Mouse (Mus musculus): ENCODE measurements at regions not wholly inside any gene's neighbourhood (a gene's known extent, or its start where the extent isn't known, plus 50 kb on each side); places are given as distances from the start of the nearest gene placed in this dataset.

DNA sequence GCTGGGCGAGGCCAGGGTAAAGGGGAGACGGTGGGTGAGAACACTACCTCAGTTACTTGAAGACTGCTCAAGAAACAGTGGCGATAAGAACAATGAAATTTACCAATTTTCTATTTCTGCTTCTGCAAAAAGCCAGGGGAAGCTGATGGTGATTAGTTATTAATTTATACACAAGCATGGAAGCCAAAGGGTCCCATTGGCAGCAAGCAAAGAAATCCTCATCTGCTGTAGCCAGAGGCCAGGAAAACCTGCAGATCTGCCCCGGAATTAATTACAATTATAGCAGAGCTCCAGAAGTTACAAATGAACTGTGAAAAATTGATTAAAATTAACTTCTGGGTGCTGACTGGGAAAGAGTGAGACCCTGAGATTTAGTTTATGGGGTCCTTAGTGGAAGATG, 506.2 kb upstream of the Rgma start:
- DNase-seq (ENCODE audit: extremely low read depth, low read depth, low spot score), result no peak

DNA sequence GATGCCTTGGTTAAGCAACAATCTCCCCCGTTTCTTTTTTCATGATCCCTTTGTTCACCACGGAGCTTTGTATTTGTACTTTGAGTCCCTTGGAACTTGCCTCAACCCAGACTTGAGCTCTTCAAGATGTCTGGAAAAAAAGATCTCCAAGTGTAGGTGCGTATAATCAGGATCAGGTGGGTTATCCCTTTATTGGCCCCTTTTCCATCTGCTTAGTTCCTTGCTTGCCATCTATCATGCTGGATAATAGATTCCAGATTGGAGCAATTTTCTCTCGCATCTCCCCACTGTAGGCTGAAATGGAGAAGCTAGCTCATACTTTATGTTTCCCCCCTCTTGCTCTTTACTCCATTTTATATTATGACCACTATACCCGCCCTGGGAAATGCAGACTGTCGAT, 474.5 kb upstream of the Rgma start:
- DNase-seq (ENCODE audit: extremely low read depth, low read depth, low spot score), result no peak

- no peak for DNase-seq (ENCODE audit: extremely low read depth, low read depth, low spot score)
These were observed 469.4 kb upstream of the Rgma start for GRCm38 (mm10) chr7:72905891-72906290.

DNA sequence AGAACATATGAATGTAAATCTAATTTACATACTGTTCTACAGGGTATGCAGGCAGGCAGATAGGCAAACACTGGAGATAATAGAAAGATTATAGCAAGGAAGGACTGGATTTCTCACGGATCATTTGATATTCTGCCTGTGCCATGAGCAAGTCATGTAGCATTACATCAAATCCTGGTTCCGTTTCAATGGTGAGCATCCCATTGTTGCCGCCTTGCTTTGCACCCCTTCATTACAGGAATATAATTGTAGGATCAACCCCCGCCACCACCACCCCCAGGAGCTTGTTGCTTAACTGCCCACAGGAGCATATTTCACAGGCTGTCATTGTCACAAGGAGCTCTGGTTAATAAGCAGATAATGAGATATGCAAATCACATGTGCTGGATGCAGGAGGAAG, 468.8 kb upstream of the Rgma start:
- DNase-seq (ENCODE audit: extremely low read depth, low read depth, low spot score), result no peak

DNA sequence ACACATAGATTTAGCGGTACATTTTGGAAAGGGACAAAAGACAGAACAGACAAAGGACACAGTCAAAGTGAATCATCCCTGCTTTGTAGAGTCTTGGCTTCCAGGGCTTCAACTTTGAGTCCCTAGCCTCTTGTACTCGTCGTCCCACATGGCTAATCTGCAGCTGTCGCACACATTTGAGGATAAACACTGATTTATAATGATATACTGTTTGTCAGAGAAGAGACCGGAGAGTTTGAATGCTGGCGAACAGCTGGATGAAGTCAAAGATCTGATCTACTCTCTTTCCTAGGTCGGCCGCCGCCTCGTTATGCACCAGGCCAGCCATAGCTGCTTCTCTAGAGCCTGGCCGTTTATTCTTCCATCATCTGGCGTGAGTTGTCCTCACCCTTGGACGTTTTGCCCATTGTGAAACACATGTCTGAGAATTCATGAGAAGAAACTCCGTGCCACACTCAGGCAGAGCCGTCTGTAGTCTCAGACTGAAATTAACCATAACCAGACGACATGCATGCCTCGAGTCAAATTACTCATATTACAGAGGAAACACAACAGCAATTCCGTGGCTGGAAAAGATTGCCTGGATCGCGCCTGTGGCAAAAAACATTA, 448.4 kb upstream of the Rgma start:
- DNase-seq (ENCODE audit: extremely low read depth, low read depth, low spot score), result no peak

GRCm38 (mm10) chr7:72938842-72939241, 436.5 kb upstream of the Rgma start:
- DNase-seq (ENCODE audit: extremely low read depth, low read depth, low spot score), result no peak

- no peak for DNase-seq (ENCODE audit: extremely low read depth, low read depth, low spot score)
These were observed 427.8 kb upstream of the Rgma start for GRCm38 (mm10) chr7:72947531-72947930.

GRCm38 (mm10) chr7:72948026-72948425, 427.3 kb upstream of the Rgma start:
- no peak for DNase-seq (ENCODE audit: extremely low read depth, low read depth, low spot score)

- no peak for DNase-seq (ENCODE audit: extremely low read depth, low read depth, low spot score)
These were observed 426.6 kb upstream of the Rgma start for GRCm38 (mm10) chr7:72948666-72949065.

GRCm38 (mm10) chr7:72949886-72950285, 425.4 kb upstream of the Rgma start:
- DNase-seq (ENCODE audit: extremely low read depth, low read depth, low spot score), result no peak

DNA sequence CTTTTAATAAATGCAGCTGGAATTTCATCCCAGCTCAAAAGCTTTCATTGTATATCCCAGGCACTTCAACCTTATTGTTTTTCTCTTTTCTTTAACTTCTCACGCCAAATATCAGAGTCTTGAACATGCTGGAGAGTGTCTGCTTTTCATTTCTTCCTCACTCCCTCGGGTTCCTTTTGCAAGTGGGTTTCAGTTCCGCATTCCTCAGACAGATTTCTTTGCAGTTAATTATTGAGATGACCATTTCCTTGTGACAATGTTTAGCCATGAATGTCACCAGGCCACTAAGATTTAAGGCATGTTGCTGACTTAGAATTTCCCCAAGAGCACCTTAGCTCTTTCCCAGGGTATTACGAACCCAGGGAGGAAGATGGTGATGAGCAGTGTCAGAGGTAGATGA, 417.6 kb upstream of the Rgma start:
- no peak for DNase-seq (ENCODE audit: extremely low read depth, low read depth, low spot score)

DNA sequence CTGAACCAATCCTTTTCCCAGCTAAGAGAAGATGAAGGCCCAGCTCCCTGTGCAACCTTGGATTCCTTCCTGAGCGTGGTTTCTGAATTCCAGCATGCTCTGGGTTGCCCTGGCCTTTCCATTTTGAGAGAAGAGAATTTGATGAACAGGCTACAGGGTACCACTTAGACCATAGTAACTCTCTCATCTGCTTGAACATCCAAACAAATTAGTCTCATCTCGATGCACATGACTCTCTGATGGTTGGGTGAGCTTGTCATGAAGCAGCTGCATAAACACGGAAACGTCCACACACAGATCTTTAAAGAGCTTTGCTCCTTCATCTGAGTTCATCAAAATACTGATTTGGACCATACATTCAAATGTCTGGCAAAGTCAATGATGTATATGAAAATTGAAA, 414.0 kb upstream of the Rgma start:
- no peak for DNase-seq (ENCODE audit: extremely low read depth, low read depth, low spot score)

DNA sequence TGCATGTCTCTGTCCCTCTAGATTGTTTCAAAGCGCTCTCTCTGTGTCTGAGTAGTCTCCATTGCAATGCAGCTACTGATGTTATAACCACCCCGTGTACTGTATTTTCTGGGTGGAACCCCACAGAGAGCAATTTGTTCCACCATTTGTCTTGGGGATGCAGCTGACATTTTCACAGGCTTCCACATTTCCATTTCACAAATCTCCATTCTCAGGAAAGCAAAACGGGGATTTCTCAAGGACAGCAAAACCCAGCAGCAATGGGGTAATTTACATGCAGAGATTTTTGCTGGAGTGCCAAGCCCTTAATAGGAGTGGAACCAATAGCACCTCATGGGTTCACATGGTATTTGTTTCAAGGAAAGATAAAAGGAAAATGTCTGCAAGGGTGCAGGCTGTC, 412.5 kb upstream of the Rgma start:
- no peak for DNase-seq (ENCODE audit: extremely low read depth, low read depth, low spot score)

GRCm38 (mm10) chr7:72963908-72964307, 411.4 kb upstream of the Rgma start:
- no peak for DNase-seq (ENCODE audit: extremely low read depth, low read depth, low spot score)

DNA sequence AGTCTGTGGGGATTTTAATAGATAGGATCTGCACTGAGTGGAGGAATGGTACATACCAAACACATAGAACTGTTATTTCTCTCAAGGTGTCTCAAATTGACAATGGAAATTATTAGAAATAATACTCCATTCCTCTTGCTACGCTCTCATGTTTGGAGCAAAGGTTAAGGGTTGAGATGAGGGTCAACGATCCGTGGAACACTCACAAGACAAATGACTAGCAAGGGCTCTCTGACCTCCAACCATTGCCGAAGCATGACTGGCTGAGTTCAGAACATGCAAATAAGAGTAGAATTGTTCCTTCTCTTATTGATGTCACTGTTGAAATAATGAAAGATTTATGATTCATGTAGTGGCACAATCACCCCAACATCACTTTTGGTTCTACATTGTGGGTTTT, 407.1 kb upstream of the Rgma start:
- DNase-seq (ENCODE audit: extremely low read depth, low read depth, low spot score), result no peak

DNA sequence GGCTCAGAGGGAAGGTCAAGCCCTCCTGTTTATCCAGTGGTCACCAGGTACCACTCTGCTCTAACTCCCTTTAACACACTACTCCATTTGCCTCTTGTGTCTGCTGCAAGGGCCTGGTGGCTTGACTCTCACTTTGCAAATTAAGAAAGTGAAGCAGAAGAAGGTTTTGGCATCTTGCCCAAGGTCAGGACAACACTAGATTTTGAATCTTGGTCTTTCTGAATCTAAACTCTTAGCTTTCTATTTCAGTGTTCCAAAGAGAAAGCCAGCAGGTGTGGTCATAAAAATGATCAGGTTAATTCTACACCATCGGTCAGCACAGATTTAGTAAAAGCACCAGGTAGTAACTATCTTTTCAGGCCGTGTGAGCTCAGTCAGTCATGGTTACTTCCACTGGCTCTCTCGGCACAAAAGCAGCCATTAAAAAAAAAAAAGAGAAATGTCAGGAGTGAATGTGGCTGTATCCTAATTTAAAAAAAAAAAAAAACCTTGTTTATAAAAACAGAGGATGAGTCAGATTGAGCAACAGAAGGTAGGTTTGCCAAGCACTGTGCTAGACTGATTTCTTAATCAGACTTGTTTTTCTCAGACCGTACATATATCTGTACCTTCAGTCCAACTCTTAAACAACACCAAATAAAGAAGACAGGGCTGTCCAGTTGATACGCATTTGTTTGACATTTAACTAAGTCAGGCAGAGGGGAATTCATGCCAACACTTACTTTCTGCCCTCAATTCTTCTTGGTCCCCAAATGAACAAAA, 403.6 kb upstream of the Rgma start:
- peak; percentile 57 for DNase-seq (ENCODE audit: extremely low read depth, low read depth, low spot score)

- DNase-seq (ENCODE audit: extremely low read depth, low read depth, low spot score), result no peak
These were observed 402.9 kb upstream of the Rgma start for GRCm38 (mm10) chr7:72972397-72972796.

DNA sequence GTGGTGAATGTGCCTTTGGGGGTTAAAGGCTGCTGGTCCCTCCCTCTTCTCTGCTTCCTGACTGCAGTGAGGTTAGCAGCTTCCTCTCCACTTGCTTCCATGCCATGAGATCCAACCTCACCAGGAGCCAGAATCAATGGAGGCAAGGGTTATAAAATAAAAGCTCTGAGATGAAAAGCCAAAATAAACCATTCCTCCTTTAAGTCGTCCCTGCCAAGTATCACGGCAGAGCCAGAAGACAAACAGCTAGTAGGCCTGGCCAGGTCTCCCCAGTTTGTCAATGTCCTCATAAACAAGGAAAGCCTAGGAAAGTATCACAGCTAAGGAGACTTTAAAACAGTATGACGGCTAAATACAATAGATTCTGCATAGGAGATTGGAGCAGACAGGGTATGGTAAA, 401.5 kb upstream of the Rgma start:
- DNase-seq (ENCODE audit: extremely low read depth, low read depth, low spot score), result peak; percentile 59

DNA sequence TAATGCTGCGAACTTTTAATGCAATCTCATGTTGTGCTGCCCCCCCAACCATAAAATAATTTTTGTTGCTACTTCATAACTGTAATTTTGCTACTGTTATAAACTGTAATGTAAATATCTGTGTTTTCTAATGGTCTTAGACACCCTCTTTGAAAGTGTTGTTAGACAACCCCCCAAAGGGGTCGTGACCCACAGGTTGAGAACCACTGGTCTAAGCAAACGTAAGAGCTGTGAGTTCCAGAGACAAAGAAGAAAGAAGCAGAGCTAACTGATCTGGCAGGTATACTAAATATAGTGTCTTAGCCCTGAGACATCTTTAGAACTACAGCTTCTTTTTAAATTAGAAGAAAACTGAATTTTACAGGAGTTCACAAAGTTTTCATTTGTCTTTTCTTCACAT, 400.9 kb upstream of the Rgma start:
- no peak for DNase-seq (ENCODE audit: extremely low read depth, low read depth, low spot score)

DNA sequence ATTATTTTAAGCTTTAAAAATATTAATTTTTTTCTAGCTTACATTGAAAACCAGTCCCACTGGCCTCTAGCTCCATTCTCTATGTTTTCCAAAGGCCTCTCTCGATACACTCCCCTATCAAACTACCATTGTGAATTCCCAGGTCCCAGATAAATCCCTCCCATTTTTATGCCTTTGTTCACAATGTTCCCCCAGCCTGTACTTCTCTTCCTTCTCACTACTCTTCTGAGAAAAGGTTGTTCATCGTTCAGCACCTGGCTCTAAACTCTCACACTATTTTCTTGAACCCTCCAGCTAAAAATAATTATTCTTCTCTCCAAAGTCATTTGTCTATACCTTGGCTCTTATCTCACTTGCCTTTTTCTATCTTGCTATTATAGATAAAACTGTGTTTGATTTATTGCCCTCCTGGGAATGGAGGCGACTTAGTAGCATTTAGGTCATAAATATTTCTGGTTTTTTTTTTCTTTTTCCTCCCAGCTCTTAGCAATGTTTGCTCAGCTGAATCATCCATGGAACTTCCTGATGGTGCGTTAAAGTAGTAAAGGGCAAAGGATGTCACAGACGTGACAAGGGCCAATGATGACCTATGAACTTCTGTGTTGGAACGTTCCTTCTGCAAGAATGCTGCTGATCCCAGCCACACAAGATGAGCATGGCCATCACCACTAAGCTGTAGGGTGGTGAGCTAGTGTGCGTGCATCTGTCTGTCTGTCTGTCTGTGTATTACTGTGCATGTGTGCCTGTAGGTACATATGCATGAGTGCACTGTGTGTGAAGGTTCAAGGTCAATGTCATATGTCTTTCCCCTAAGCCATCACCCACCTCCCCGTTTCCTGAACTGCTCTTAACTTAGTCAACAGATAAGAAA, 384.5 kb upstream of the Rgma start:
- DNase-seq (ENCODE audit: extremely low read depth, low read depth, low spot score), result no peak

- no peak for DNase-seq (ENCODE audit: extremely low read depth, low read depth, low spot score)
These were observed 376.9 kb upstream of the Rgma start for GRCm38 (mm10) chr7:72998374-72998773.

DNA sequence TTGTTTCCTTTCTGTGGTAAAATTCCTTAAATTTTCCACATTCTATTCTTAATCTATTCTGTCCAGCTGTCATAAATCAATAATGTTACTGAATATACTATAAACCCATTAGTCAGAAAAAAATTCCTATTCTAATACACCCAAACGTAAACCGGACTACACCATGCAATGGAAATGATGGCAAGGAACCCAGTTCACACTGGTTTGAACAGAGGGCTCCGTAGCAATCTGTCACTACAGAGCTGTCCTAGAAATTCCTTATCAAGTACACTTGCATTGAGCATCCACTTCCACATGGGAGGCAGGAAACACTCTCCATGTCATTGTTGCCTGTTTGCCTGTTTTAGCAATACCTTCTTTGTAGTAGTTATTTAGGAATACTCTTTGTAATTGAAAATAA, 356.2 kb upstream of the Rgma start:
- DNase-seq (ENCODE audit: extremely low read depth, low read depth, low spot score), result no peak

All from fat pad, adult 2 months (tissue).